Mouse (Mus musculus) CD4-positive, CD25-positive, alpha-beta regulatory T cell, adult 2 months (primary cell): ENCODE measurements at regions not wholly inside any gene's neighbourhood (a gene's known extent, or its start where the extent isn't known, plus 50 kb on each side); places are given as distances from the start of the nearest gene placed in this dataset.
A peak's percentile ranks its signal among the peaks of the same experiment; 100 is the strongest.

ENCODE experiments used
- DNase-seq: peaks from one replicate; pipeline ENCODE4 v3.0.0-alpha.2; 2012; ENCODE audit warnings: low read depth, low spot score

- DNase-seq = no peak
Observed at GRCm38 (mm10) chr14:24939476-24940200, 452.7 kb downstream of the Rps24 start.

GRCm38 (mm10) chr14:24945716-24946115 is 458.8 kb downstream of the Rps24 start:
- DNase-seq = peak; percentile 35

GRCm38 (mm10) chr14:24947084-24947483 is 460.2 kb downstream of the Rps24 start:
- DNase-seq = no peak

GRCm38 (mm10) chr14:24955891-24956410 is 469.0 kb downstream of the Rps24 start:
- DNase-seq = no peak

GRCm38 (mm10) chr14:24956528-24957210 is 469.7 kb downstream of the Rps24 start:
- DNase-seq = no peak

GRCm38 (mm10) chr14:24957392-24957791 is 470.5 kb downstream of the Rps24 start:
- no peak for DNase-seq

DNA sequence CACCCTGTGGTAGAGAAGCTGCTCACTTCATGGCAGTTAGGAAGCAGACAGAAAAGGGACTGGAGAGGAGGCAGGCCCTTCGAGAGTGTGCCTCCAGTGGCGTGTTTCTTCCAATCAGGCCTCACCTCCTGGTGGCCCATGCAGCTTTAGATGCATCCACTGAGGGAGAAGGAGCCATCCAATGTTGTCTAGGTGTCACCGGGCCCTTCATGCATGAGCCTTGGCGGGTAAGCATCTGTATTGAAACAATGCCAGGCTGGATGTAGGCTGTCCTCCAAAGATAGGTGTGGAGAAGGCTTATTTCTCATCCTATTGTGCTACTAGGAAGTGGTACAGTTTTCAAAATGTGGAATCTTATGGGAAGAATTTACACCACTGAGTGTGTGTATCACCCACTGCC is 471.9 kb downstream of the Rps24 start:
- no peak for DNase-seq

DNA sequence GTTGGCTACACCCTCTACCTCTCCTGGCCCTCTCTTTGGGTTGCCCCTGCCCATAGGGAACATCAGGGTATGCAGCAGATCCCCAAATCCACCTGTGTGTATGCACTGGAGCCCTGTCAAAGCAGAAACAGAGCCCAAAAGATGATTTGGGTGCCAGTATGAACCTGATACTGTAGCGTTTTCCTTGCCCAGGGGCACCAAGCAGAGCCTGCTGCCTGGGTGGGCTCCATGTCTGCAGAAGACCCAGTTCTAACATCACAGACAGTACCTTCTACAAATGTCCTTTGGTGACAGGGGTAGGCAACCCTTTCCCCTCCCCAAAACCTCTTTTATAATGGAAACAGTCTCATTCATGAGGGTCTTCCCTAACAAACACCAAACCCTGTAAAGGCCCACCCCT is 472.5 kb downstream of the Rps24 start:
- no peak for DNase-seq

GRCm38 (mm10) chr14:24960082-24960482 is 473.2 kb downstream of the Rps24 start:
- DNase-seq = no peak

DNA sequence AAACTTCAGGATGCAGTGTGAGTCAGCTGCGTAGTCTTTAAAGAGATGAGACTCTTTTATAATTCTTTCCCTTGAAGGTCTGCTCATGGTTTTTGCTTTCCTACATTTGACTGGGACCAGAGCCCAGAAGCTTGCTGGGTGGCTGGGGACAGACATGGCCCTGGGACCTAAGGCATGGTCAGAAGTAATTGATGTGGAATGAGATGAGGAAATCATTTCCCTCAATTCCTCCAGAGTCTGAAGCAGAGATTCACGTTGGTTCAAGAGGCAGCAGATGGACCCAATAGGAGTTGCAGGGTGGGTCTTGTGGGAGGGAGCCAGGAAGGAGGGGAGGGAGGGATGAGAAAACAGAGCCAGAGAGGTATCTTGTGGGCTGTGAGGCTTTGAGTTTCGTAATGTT is 473.9 kb downstream of the Rps24 start:
- no peak for DNase-seq

DNA sequence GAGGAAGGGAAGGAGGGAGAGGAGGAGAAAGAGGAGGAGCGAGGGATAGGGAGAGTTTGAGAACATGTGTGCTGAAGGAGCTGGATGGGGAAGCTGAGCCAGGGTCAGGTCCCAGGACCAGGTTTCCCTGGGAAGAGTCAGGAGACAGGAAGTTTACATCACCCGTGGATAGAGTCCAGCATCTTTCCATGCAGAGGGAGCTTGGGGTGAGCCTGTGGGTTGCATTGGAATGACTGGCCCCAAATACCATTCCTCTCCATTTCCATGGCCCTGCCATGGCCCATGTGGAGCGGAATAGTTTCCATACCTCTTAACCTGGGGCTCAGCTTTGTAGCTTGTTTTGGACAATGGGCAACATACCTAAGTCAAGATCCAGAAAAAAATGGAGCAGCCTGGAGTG is 474.8 kb downstream of the Rps24 start:
- no peak for DNase-seq

DNA sequence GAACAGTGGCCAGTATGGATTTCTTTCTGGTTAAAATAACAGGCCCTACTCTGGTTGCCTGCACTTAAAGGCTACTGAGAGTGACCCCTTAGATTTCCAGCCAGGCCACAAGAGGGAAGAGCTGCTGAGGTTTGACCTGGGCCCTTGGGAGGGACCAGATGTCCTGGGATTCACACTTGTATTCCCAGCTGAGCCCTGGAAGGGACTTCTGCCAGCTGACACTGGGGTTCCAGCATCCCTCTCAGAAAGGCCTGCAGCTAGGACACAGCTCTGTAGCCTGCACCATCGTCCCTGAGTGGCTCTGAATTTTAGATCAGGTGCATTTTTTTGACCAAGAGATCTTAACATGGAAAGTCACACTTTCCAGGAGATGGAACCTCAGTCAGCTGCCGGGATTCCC is 482.7 kb downstream of the Rps24 start:
- DNase-seq = no peak

GRCm38 (mm10) chr14:24972357-24972756 is 485.4 kb downstream of the Rps24 start:
- DNase-seq = no peak

- DNase-seq = no peak
Observed at GRCm38 (mm10) chr14:24973039-24973438, 485.9 kb upstream of the Zmiz1 start.

GRCm38 (mm10) chr14:24973591-24973990 is 485.4 kb upstream of the Zmiz1 start:
- no peak for DNase-seq

- no peak for DNase-seq
Observed at GRCm38 (mm10) chr14:24982489-24982888, 476.5 kb upstream of the Zmiz1 start.

DNA sequence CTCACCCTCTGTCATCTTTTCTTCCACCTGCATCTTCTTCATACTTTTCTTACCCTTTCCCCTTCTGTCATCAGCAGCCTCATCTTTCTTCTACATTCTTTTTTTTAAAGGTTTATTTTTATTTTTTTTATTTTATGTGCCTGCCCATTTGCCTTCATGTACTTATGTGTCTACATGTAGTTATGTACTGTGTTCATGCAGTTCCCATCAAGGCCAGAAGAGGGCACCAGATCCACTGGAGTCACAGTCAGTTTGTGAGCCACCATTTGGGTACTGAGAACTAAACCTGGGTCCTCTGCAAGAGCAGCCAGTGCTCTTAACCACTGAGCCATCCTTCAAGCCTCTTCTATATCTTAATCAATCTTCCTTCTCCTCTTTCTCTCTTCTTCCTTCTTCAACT is 475.7 kb upstream of the Zmiz1 start:
- DNase-seq = peak; percentile 38

DNA sequence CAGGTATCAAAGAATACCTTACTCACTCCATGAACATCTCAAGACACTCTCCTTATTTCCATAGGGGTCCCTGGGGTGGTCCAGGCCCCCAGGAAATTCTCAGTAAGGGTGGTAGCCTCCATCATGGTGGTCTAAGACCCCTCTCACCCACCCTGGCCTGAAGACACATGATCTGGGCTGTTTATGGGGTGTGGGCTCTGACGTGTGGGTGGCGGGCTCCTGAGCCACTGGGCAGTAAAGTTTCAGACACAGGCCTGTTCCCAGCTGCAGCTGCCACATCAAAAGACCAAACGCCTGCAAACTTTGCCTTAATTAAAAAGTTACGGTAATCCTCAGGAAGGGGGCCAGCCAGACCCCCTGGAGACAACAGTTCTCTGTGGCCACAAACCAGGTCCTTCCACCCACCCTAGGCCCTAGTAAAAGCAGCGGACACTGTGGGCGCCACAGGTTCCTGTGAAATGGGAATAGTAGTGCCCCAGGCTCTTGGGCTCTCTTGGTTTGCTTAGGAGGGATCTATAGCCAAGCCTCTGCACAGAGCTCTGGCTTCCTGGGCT is 473.1 kb upstream of the Zmiz1 start:
- no peak for DNase-seq

- DNase-seq = no peak
Observed at GRCm38 (mm10) chr14:24986404-24986803, 472.6 kb upstream of the Zmiz1 start.

DNA sequence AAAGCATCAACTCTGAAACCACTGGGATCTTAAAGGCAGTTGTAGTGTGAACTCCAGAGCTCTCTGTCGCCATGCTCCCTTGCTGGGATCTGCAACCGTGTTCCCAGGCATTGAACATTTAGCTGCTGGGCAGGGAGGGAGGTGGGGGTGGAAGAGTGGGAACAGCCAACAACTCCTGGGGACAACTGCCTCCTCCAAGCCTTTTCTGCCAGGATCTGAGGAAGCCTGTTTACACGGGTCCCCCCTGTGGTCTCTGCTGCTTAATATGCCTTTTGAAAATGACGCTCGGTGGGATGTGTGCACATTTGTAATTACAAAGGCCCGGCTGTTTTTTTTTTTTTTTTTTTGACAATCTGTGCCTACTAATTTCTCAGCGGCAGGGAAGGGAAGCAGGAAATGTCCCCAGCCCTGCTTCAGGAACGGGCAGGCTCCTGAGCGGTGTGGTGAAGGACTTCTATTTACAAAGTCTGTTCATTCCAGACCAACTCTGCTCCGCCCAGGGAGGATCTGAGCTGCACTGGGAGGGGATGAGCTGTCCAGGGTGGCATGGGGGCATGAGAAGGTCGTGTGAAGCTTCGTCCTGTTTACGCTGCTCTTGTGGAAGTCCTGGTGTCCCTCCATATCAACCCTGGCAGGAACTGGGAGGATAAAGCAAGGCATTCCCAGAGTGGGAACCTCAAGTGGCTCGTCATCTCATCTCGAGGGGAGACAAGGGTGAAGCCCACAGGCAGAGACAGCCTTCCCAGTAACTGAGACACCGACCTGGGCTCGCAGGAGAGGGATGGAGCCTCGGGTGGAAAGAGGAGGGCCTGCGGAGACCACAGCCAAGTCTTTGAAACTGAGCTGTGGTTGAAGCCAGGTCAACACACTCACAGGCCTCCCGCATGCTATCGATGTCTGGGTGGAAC is 465.0 kb upstream of the Zmiz1 start:
- no peak for DNase-seq

- no peak for DNase-seq
Observed at GRCm38 (mm10) chr14:24995226-24995625, 463.8 kb upstream of the Zmiz1 start.
